Mouse (Mus musculus) right cerebral cortex, postnatal 25 days (tissue): ENCODE results near the gene Csnk2a2.

Experiments
- DNase-seq: peaks from one replicate; pipeline ENCODE4 v3.0.0; 2022

The Csnk2a2 gene

DNA sequence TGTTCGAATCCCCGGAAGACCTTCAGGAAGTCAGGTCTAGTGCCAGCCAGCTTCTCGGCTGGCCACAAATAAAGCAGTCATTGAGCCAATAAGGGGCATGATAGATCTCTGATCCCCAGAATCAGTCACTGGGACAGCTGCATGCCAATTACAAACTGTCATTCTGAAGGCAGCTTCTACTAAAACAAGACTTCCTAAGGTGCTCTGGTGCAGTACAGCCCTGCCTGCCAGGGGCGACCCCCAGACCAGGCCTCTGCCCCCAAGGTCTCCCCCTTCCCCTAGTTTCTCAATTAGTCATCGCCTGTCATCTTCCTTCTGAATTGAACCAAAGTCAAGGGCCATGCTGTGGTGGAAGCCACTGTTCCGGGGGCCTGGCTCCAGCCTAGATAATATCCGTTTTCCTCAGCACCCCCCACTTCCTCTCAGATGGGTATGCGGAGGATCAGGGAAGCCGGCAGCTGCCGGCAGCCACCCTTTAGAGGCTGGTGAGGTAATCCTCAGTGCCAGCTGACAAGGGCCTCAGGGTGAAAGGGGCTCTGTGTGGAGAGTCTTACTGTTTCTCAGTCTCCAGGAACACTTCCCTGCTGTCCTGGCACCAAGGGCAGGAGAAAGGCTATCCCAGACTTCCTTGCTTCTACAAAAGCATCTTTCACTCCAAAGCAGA, 78.4 kb downstream of the Csnk2a2 start:
- DNase-seq = no peak

DNA sequence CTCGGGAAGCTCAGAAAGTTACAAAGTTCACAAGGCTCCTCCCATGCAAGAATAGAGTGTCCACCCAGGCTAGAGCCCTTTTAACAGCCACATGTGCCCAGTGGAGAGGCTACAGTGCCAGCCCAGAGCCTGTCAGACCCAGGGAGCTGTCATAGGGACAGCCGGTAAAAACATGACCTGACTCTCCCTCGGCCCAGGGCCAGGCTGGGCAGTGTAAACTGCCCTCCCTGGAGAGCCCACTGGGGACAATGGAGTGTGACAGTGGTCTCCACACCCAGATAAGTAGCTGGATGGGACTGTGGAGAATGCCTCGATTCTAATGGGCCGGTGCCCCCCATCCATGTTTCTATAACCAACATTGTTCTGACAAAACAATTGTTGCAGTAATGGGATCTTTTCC, 80.3 kb downstream of the Csnk2a2 start:
- no peak for DNase-seq

DNA sequence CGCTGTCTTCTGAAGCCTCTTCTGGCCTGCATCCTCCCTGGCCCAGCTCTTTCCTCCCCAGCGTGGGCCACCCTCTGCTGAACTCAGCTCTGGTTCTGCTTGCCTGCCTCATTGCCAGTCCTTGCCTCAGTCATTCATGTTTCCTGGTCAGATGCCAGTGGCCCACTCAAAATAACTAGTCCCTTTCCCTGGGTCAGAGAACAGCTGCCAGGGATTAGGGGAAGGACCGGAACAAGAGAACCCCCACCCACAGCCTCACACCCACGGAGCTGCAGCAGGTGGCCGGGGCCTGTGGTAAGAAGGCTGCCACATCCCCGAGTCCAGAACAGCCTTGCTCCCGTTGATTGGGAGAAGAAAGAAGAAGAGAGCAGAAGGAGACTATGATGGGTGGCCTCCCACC, 88.7 kb downstream of the Csnk2a2 start:
- DNase-seq = no peak

DNA sequence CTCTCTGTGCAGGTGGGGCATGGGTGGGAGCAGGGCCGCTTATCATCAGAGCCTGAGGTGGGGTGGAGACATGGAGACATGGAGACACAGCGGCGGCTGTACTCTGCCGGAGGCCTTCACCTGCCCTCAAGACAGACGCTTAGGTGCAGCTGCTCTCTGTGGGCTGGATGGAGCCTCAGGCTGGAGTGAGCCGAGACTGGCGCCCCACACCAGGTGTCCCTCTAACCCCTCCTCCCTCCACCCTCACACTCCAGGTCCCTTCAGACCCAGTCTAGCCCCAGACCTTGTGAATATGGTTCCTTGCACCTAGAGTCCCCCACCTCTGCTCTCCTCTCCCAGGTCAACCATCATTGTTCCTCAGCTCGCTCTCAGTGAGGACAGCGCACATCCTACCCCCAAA, 90.7 kb downstream of the Csnk2a2 start:
- DNase-seq = no peak

DNA sequence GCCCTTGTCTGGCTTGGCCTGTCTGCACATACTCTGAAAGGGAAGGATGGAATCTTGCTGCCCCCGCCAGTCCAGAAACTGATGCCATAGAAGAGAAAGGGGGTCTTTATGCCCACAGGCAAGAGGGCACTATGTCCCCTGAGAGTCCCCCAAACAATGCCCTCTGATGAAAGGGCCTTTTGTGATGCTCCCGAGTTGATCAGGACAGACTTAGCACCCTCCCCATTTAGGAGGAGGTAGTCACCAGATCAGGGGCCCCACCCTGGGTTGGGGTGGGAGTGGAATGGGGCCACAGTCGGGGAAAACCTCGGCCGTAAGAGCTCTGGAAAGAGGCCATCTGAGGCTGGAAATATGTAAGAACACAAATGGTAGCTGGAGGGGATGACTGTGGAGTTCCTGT, 92.6 kb downstream of the Csnk2a2 start:
- no peak for DNase-seq

DNA sequence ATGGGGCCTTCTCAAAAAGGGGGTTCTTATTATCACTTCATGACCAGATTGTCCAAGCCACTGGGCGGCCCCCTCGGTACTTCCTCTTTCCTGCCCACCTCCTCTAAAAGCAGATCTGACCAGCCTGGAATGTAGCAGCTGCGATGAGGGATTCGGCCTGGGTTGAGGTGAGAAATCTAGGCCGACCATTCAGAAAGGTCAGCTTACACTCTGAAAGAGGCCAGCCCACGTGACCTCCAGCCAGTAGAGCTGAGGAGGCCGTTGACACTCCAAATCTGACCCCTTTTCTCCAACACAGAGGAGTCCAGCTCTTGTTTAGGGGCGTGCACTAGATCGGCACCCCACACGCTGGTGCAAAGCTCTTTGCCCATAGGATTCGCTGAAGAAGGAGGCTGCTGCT, 93.1 kb downstream of the Csnk2a2 start:
- no peak for DNase-seq
